Mouse (Mus musculus) hindbrain, embryonic 12.5 days (tissue): ENCODE data around the gene Il11ra1. TPM values are rescaled to one million over a fixed set of nuclear protein-coding genes. Genes with fewer than 3 reads are reported as not detected.
"Not testable (repeated sequence)": the region's sequence is repeated elsewhere in the genome, so short reads cannot be mapped to it uniquely, and the experiment has no call there.

ENCODE experiments used
- ATAC-seq: fragments of 200-750 bp; cut with Nextera tagmentation; 2 replicates; pipeline ENCODE4 v1.8.0; 2017; ENCODE audit warnings: moderate TSS enrichment; ENCODE audit not compliant: low FRiP score
- H3K27ac ChIP-seq: fragments of 300-500 bp; sonication (generic); 2 replicates; pipeline ENCODE4 v1.5.1; 2016; ENCODE audit warnings: mild to moderate bottlenecking
- H3K27me3 ChIP-seq: fragments of 300-500 bp; sonication (generic); 2 replicates; pipeline ENCODE4 v1.6.1; 2016; ENCODE audit warnings: mild to moderate bottlenecking
- H3K36me3 ChIP-seq: fragments of 300-500 bp; sonication (generic); 2 replicates; pipeline ENCODE4 v1.6.1; 2016; ENCODE audit warnings: mild to moderate bottlenecking
- H3K4me1 ChIP-seq: fragments of 300-500 bp; sonication (generic); 2 replicates; pipeline ENCODE4 v1.6.1; 2016
- H3K4me2 ChIP-seq: fragments of 300-500 bp; sonication (generic); replicated peaks from 2 replicates; pipeline ENCODE4 v1.6.1; 2016; ENCODE audit warnings: mild to moderate bottlenecking
- H3K4me3 ChIP-seq: fragments of 300-500 bp; sonication (generic); 2 replicates; pipeline ENCODE4 v1.5.1; 2016; ENCODE audit warnings: mild to moderate bottlenecking
- H3K9ac ChIP-seq: fragments of 300-500 bp; sonication (generic); 2 replicates; pipeline ENCODE4 v1.6.1; 2016; ENCODE audit warnings: mild to moderate bottlenecking, moderate library complexity
- H3K9me3 ChIP-seq: fragments of 300-500 bp; sonication (generic); replicated peaks from 2 replicates; pipeline ENCODE4 v1.6.1; 2016; ENCODE audit warnings: mild to moderate bottlenecking
- WGBS: fragments of 180-500 bp; shearing (Covaris S2); methylation state at CpG from one replicate; pipeline ENCODE4 v1.1.7; 2016; 5-methylcytosine and 5-hydroxymethylcytosine counted together
- polyA plus RNA-seq: library from polyadenylated mRNA; unstranded; fragments of >200 nt; fragmentation: Nextera tagmentation; extraction: Ambion mirVana; gene quantifications from 2 replicates; pipeline ENCODE4 v1.2.1, GENCODE M21; 2016

Il11ra1 gene
- 125 and 141 TPM in 2 replicates for polyA plus RNA-seq

GRCm38 (mm10) chr4:41699783-41700182 is at the start of gene Il11ra1:
TSS of gene Il11ra1 (plus strand) at chr4:41699989.
- not testable (repeated sequence) for H3K9ac ChIP-seq, H3K4me1 ChIP-seq, ATAC-seq, H3K4me3 ChIP-seq, H3K27ac ChIP-seq, H3K36me3 ChIP-seq, H3K9me3 ChIP-seq, H3K27me3 ChIP-seq
- H3K4me2 ChIP-seq: peak within 1 kb of the TSS; percentile 31; the same call in 1 of the 2 replicates
- 58% methylated on average over 9 of the region's 10 CpGs for WGBS

GRCm38 (mm10) chr4:41653296-41653695 is 46.5 kb upstream of the Il11ra1 start:
- peaks cover 14% of the 10 kb centered on the region for H3K4me1 ChIP-seq
- 39% methylated on average over 6 of the region's 6 CpGs for WGBS
- H3K36me3 ChIP-seq: peaks cover 11% of the 10 kb centered on the region
- peak; percentile 46; the same call in 1 of the 2 replicates for ATAC-seq
- no peak overlapping the region for H3K9ac ChIP-seq
- no peak overlapping the region for H3K4me3 ChIP-seq
- H3K9me3 ChIP-seq: no peaks in the 10 kb centered on the region
- no peak overlapping the region for H3K4me2 ChIP-seq
- no peaks in the 10 kb centered on the region for H3K27me3 ChIP-seq
- H3K27ac ChIP-seq: no peak overlapping the region

DNA sequence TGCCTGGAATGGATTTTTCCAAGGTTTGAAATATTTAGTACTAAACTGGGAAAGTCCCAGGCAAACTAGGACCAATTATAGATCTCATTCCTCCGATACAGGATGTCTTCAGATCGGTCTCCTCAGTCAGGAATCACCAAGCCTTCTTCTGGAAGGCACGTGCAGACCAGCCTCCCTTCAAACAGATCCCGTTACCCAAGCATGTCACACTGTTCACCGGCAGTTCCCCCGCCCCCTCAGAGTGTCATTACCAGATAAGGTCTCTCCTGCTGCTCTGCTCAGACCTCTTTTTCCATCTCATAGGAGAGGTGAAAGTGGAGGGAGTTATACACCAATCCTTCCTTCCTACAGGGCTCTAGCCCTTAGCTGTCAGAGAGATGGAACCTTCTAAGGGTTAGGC is 46.1 kb upstream of the Il11ra1 start:
- Histone ChIP-seq H3K9me3 (no peaks in the 10 kb centered on the region), H3K27ac (no peak overlapping the region; the same call in 1 of the 2 replicates), H3K4me1 (peaks cover 14% of the 10 kb centered on the region), H3K27me3 (no peaks in the 10 kb centered on the region), H3K4me2 (no peak overlapping the region), H3K36me3 (peaks cover 13% of the 10 kb centered on the region), H3K4me3 (no peak overlapping the region), H3K9ac (no peak overlapping the region)
- ATAC-seq: no peak
- 63% methylated on average over 6 of the region's 6 CpGs for WGBS

- H3K4me2 ChIP-seq: no peak overlapping the region
- peak; percentile 35; the same call in 1 of the 2 replicates for ATAC-seq
- H3K9ac ChIP-seq: no peak overlapping the region
- no peak overlapping the region for H3K27ac ChIP-seq
- H3K36me3 ChIP-seq: peaks cover 13% of the 10 kb centered on the region
- H3K4me3 ChIP-seq: no peak overlapping the region
- H3K4me1 ChIP-seq: peaks cover 18% of the 10 kb centered on the region
- WGBS: 10% methylated on average over 7 of the region's 7 CpGs
- no peaks in the 10 kb centered on the region for H3K9me3 ChIP-seq
- no peaks in the 10 kb centered on the region for H3K27me3 ChIP-seq
These were observed 45.6 kb upstream of the Il11ra1 start for GRCm38 (mm10) chr4:41654217-41654616.

GRCm38 (mm10) chr4:41655525-41655924 is 44.3 kb upstream of the Il11ra1 start:
- Histone ChIP-seq H3K9ac (no peak overlapping the region), H3K4me3 (no peak overlapping the region), H3K9me3 (no peaks in the 10 kb centered on the region), H3K27ac (no peak overlapping the region), H3K4me1 (peaks cover 31% of the 10 kb centered on the region), H3K36me3 (peaks cover 19% of the 10 kb centered on the region), H3K4me2 (no peak overlapping the region), H3K27me3 (no peaks in the 10 kb centered on the region)
- ATAC-seq: no peak
- WGBS: 74% methylated on average over 2 of the region's 2 CpGs

GRCm38 (mm10) chr4:41658566-41659384 is 41.0 kb upstream of the Il11ra1 start:
- Histone ChIP-seq H3K4me1 (peaks cover 59% of the 10 kb centered on the region), H3K4me3 (no peak overlapping the region; the same call in 1 of the 2 replicates), H3K4me2 (no peak overlapping the region), H3K27ac (peak overlapping the region; percentile 66; the same call in 1 of the 2 replicates), H3K9ac (peak overlapping the region; percentile 9; the same call in 1 of the 2 replicates), H3K36me3 (peaks cover 24% of the 10 kb centered on the region), H3K27me3 (no peaks in the 10 kb centered on the region), H3K9me3 (no peaks in the 10 kb centered on the region)
- WGBS: 22% methylated on average over 23 of the region's 25 CpGs
- ATAC-seq: peak; percentile 33

GRCm38 (mm10) chr4:41659556-41659955 is 40.2 kb upstream of the Il11ra1 start:
- no peaks in the 10 kb centered on the region for H3K9me3 ChIP-seq

GRCm38 (mm10) chr4:41660851-41661430 is 38.8 kb upstream of the Il11ra1 start:
- Histone ChIP-seq H3K4me3 (no peak overlapping the region), H3K4me1 (peaks cover 79% of the 10 kb centered on the region), H3K4me2 (no peak overlapping the region), H3K36me3 (peaks cover 24% of the 10 kb centered on the region), H3K9me3 (no peaks in the 10 kb centered on the region), H3K27ac (peak overlapping the region; percentile 30; the same call in 1 of the 2 replicates), H3K9ac (0 out of 2 replicates have a peak overlapping the region, but pooled peaks have one; percentile 1), H3K27me3 (no peaks in the 10 kb centered on the region)
- 21% methylated on average over 11 of the region's 11 CpGs for WGBS
- 0 out of 2 replicates have a peak, but pooled peaks have one; percentile 16 for ATAC-seq

More at GRCm38 (mm10) chr4:41659556-41659955, 40.2 kb upstream of the Il11ra1 start:
- Histone ChIP-seq H3K4me1 (peaks cover 67% of the 10 kb centered on the region), H3K4me2 (no peak overlapping the region), H3K36me3 (peaks cover 24% of the 10 kb centered on the region), H3K4me3 (no peak overlapping the region), H3K27ac (no peak overlapping the region), H3K27me3 (no peaks in the 10 kb centered on the region), H3K9ac (peak overlapping the region; percentile 25; the same call in 1 of the 2 replicates)
- WGBS: 55% methylated on average over 13 of the region's 13 CpGs
- no peak for ATAC-seq

GRCm38 (mm10) chr4:41662723-41663122 is 37.1 kb upstream of the Il11ra1 start:
- no peak overlapping the region for H3K4me2 ChIP-seq
- peak overlapping the region; percentile 76 for H3K27ac ChIP-seq
- H3K4me1 ChIP-seq: peaks cover 85% of the 10 kb centered on the region
- no peak overlapping the region for H3K9ac ChIP-seq
- no peak for ATAC-seq
- H3K9me3 ChIP-seq: no peaks in the 10 kb centered on the region
- WGBS: 44% methylated on average over 11 of the region's 11 CpGs
- H3K4me3 ChIP-seq: no peak overlapping the region
- peaks cover 23% of the 10 kb centered on the region for H3K36me3 ChIP-seq
- no peaks in the 10 kb centered on the region; the same call in 1 of the 2 replicates for H3K27me3 ChIP-seq

DNA sequence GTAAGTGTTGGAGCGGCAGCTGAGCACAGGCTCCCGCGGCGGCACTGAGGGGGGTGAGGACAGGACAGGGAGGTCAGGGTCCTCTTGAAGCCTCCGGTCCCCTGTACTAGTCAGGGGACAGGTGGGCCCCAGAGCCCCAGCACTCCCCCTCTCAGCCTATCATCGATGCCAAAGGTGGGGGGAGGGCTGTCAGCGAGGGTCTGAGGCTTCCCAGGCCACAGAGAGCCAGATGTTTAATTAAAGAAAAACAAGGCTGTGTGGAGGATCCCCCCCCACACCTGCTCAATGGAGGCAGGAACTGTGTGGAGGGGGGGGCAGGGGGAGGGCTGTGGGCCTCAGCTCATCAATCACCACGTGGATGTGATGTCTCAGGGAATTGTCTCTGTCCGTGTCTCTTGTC is 36.2 kb upstream of the Il11ra1 start:
- Histone ChIP-seq H3K4me1 (peaks cover 77% of the 10 kb centered on the region), H3K36me3 (peaks cover 16% of the 10 kb centered on the region; the same call in 1 of the 2 replicates), H3K27ac (peak overlapping the region; percentile 76), H3K4me2 (no peak overlapping the region), H3K27me3 (no peaks in the 10 kb centered on the region; the same call in 1 of the 2 replicates), H3K9me3 (no peaks in the 10 kb centered on the region), H3K4me3 (no peak overlapping the region), H3K9ac (0 out of 2 replicates have a peak overlapping the region, but pooled peaks have one; percentile 33)
- 0 out of 2 replicates have a peak, but pooled peaks have one; percentile 12 for ATAC-seq
- WGBS: 37% methylated on average over 9 of the region's 9 CpGs

DNA sequence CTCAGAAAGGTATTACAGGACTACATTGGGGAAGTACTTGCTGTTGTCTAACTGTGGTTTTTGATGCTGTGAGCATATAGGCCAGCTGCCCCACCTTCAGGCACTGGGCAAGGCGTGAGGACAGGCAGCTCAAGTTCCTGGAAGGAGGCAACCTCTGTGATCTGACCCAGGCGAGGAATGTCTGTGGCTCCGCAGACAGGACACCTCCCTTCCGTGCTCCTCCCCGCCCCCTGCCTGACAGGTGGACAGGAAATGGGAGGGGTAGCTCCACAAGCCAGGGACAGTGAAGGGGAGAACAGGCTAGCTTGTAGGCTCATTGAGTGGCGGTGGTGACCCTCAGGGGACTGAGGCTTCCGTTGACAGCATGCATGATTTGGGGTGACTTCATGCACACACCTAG is 35.3 kb upstream of the Il11ra1 start:
- no peak; the same call in 1 of the 2 replicates for ATAC-seq
- 45% methylated on average over 7 of the region's 7 CpGs for WGBS
- Histone ChIP-seq H3K27ac (peak overlapping the region; percentile 74), H3K9ac (no peak overlapping the region), H3K4me1 (peaks cover 68% of the 10 kb centered on the region), H3K4me2 (no peak overlapping the region), H3K4me3 (no peak overlapping the region), H3K36me3 (peaks cover 16% of the 10 kb centered on the region), H3K9me3 (no peaks in the 10 kb centered on the region), H3K27me3 (no peaks in the 10 kb centered on the region; the same call in 1 of the 2 replicates)
